Mouse (Mus musculus) lung, postnatal 0 days (tissue): ENCODE measurements around the gene Mettl7a3.
"Not testable (repeated sequence)": the region's sequence is repeated elsewhere in the genome, so short reads cannot be mapped to it uniquely, and the experiment has no call there.

ENCODE experiments used
- CTCF ChIP-seq: IDR thresholded peaks from 2 replicates; pipeline ENCODE4 v1.5.1; 2016; ENCODE audit warnings: antibody characterized with exemption, mild to moderate bottlenecking
- EP300 ChIP-seq: IDR thresholded peaks from 2 replicates; pipeline ENCODE4 v1.6.1; 2016; ENCODE audit warnings: antibody characterized with exemption, mild to moderate bottlenecking, control low read depth

DNA sequence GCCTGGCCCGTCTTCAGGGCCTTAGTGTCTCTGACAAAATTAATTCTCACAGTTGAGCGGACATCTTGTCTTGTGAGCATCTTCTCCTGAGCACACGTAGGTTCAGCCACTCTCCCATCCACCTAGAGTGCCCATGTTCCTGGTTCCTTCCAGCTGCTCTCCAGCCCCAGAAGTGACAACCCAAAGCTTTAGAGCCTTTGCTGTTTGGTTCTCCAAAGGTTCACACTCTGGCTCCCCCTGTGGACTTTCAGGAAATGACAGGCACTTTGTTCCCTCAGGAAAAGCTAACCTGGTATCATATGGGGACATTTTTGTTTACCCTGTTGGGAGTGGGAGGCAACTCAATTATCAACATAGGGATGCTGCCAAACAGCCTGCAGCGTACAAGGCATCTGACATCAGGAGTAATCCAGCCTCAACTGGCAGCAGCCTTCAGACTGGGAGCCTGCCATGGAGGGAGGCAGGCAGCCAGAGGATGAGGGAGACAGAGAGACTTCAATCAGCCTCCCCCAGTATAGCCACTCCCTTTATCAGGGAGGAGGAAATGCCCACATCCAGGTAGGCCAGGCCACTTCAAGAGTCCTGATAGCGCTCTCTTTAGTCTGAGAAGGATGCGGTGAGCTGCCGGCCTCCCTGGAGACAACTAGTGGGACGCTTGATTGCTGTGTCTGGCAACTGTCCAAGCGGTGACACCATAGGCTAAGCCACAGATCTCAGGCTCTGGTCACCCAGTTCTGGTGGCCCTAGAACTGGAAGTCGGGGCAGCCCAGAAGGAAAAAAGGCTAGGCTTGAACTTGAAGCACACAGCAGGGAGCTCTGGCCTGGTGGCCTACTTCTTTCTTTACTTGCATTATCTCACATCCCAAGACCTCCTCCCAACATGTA is 2.4 kb upstream of the Mettl7a3 start:
- TF ChIP-seq CTCF: peak; percentile 32
- TF ChIP-seq EP300: not testable (repeated sequence)
